Mouse (Mus musculus) adrenal gland, adult 10 weeks (tissue): ENCODE data around the gene Fbxw20. TPM values are rescaled to one million over a fixed set of nuclear protein-coding genes. Genes with fewer than 3 reads are reported as not detected.

Experiments used
- polyA plus RNA-seq: library from polyadenylated mRNA; stranded (reverse); fragments of 350-450 nt; fragmentation: Illumina TruSeq; extraction: RNeasy Lipid Tissue Mini Kit (QIAGEN cat#74804); gene quantifications from one replicate; pipeline ENCODE4 v1.2.3, GENCODE M21; 2014; ENCODE audit warnings: low read depth, low replicate concordance

The Fbxw20 gene
- not detected for polyA plus RNA-seq

DNA sequence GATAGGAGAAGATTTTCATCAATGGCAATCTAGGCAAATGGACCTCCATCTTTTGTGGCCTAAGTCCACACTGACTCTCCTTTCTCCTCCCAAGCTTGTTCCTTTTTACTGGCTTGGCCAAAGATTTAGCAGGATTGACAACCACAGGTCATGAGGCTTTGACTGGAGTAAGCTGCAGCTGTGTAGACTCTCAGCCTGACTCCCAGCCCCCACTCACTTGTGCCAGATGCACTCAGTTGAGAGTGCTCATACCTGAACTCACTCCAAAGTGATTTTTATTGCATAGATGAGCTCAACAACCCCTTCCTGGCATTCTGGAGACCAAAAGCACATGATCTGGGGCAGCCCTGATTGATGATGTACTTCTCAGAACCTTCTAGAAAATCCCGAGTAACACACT lies at the start of gene Fbxw20:
Gene Fbxw20, minus strand, starts transcription at position 101 of the 400 bp plus-strand sequence.

DNA sequence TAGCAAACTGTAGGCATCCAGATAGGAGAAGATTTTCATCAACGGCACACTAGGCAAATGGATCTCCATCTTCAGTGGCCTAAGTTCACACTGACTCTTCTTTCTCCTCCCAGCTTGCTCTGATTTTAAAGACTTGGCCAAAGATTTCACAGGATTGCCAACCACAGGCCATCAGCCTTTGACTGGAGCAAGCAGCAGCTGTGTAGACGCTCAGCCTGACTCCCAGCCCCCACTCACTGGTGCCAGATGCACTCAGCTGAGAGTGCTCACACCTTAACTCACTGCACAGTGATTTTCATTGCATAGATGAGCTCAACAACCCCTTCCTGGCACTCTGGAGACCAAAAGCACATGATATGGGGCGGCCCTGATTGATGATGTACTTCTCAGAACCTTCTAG lies 38.7 kb downstream of the Fbxw20 start, which contains the start of gene Fbxw13:
Gene Fbxw13, minus strand, starts transcription at position 101 of the 400 bp plus-strand sequence.

Other genes starting within 250 kb of the Fbxw20 start
- 0.52 TPM for gene Ucn2, start 248.7 kb downstream of the Fbxw20 start, polyA plus RNA-seq
- gene Pfkfb4, start 243.0 kb downstream of the Fbxw20 start, polyA plus RNA-seq: 1.0 TPM
- 32.3 TPM for gene Shisa5, start 196.2 kb downstream of the Fbxw20 start, polyA plus RNA-seq
- gene Trex1, start 175.0 kb downstream of the Fbxw20 start, polyA plus RNA-seq: not detected
- gene Atrip, start 160.6 kb downstream of the Fbxw20 start, polyA plus RNA-seq: 12.2 TPM
- gene Ccdc51, start 152.3 kb downstream of the Fbxw20 start, polyA plus RNA-seq: 1.5 TPM
- gene Tma7, start 152.2 kb downstream of the Fbxw20 start, polyA plus RNA-seq: 717 TPM
- 5.8 TPM for gene Plxnb1, start 139.4 kb downstream of the Fbxw20 start, polyA plus RNA-seq
- gene Fbxw21, start 72.7 kb downstream of the Fbxw20 start, polyA plus RNA-seq: not detected
- not detected for gene Fbxw13, start 38.8 kb downstream of the Fbxw20 start, polyA plus RNA-seq
- not detected for gene Fbxw14, start 52.9 kb upstream of the Fbxw20 start, polyA plus RNA-seq
- not detected for gene Fbxw28, start 104.9 kb upstream of the Fbxw20 start, polyA plus RNA-seq
- gene Fbxw22, start 169.5 kb upstream of the Fbxw20 start, polyA plus RNA-seq: not detected
- not detected for gene Fbxw16, start 214.4 kb upstream of the Fbxw20 start, polyA plus RNA-seq